In the genomic region with DNA sequence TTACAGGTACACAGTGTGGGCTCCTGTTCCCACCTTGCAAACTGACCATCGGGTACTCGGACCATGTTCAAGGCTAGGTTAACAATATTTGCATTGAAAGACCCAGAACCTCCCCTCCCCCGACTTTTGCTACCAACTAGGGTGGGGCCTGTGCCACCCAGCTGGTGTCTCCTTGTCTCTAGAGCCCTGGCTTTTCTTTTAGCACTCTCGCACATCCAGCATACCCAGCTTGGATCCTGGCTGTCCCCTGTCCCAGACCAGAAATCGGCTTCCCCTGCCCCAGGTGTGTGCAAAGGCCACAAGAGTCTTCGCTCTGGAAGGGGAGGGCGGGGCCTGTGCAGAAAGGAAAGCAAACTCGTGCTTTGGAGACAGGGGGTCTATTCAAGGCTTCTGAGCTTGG, we compare ENCODE assay signal across 8 mouse cellular contexts.
DNase-seq lines count a peak whose midpoint lies in the region; ATAC-seq and TF ChIP-seq lines count a peak whose summit lies in the region.

No protein-coding gene starts in this region.

- in situ Hi-C loops in ES-E14 (cut with MboI; ENCODE audit: low sequenced_read_pairs in 2 of 2, unreplicated experiment in 2 of 2): loop anchor here (5.0 to 10.0 kb wide), 2 partner anchors 138 to 141 kb away; partner anchors contain the start of gene Tbl1xr1 (in 2 of the 2)

- peak overlapping the region; percentile 70 for H3K9ac ChIP-seq in heart, embryonic 13.5 days
- peak overlapping the region; percentile 79 for H3K9ac ChIP-seq in ES-E14 (ENCODE audit: insufficient read depth, low read depth, low read length, poor library complexity, severe bottlenecking)
- no peak overlapping the region for H3K9ac ChIP-seq in embryonic facial prominence, embryonic 15.5 days

- H3K27me3 ChIP-seq in heart, embryonic 13.5 days (replicated peaks): no peaks in the 10 kb centered on the region
- H3K27me3 ChIP-seq in embryonic facial prominence, embryonic 15.5 days: no peaks in the 10 kb centered on the region
- H3K27me3 ChIP-seq in limb, embryonic 10.5 days (ENCODE audit: low read depth, poor library complexity, severe bottlenecking): no peaks in the 10 kb centered on the region

- H3K9me3 ChIP-seq in heart, embryonic 13.5 days: no peaks in the 10 kb centered on the region
- no peaks in the 10 kb centered on the region for H3K9me3 ChIP-seq in ES-E14 (ENCODE audit: control insufficient read depth, insufficient read depth, low read depth, low read length)
- H3K9me3 ChIP-seq in embryonic facial prominence, embryonic 15.5 days (replicated peaks): no peaks in the 10 kb centered on the region
- H3K9me3 ChIP-seq in limb, embryonic 10.5 days (replicated peaks): no peaks in the 10 kb centered on the region

- peak overlapping the region; percentile 42; the same call in 1 of the 2 replicates for H3K4me3 ChIP-seq in heart, embryonic 13.5 days
- H3K4me3 ChIP-seq in ES-E14 (ENCODE audit: insufficient read depth in 1 of 2, low read depth in 1 of 2, low read length in 2 of 2, poor library complexity in 1 of 2, severe bottlenecking in 1 of 2): peak overlapping the region; percentile 48 to 66
- no peak overlapping the region; the same call in 1 of the 2 replicates for H3K4me3 ChIP-seq in embryonic facial prominence, embryonic 15.5 days (replicated peaks)
- H3K4me3 ChIP-seq in limb, embryonic 10.5 days: peak overlapping the region; percentile 41

- ATAC-seq in heart, embryonic 13.5 days (ENCODE audit: extremely low read depth, insufficient number of reproducible peaks, low FRiP score, low TSS enrichment): 0 out of 2 replicates have a peak, but pooled peaks have one; percentile 6
- ATAC-seq in embryonic facial prominence, embryonic 15.5 days (ENCODE audit: insufficient number of reproducible peaks, low FRiP score, low TSS enrichment, low read depth): no peak

- intact Hi-C loops in heart, postnatal 10 days (cut with DNase I): loop anchor here (1.0 to 5.0 kb wide), 6 partner anchors 71 to 1279 kb away; partner anchors contain the start of gene Tbl1xr1

- H3K36me3 ChIP-seq in heart, embryonic 13.5 days: no peaks in the 10 kb centered on the region
- H3K36me3 ChIP-seq in ES-E14 (ENCODE audit: control insufficient read depth, insufficient read depth, low read length, poor library complexity, severe bottlenecking): no peaks in the 10 kb centered on the region
- H3K36me3 ChIP-seq in embryonic facial prominence, embryonic 15.5 days: no peaks in the 10 kb centered on the region
- H3K36me3 ChIP-seq in limb, embryonic 10.5 days: no peaks in the 10 kb centered on the region

- peak overlapping the region; percentile 70 for H3K4me2 ChIP-seq in heart, embryonic 13.5 days
- H3K4me2 ChIP-seq in embryonic facial prominence, embryonic 15.5 days (replicated peaks): peak overlapping the region; percentile 56

- peak overlapping the region; percentile 59; the same call in 1 of the 2 replicates for H3K27ac ChIP-seq in heart, embryonic 13.5 days (replicated peaks)
- H3K27ac ChIP-seq in ES-E14 (ENCODE audit: insufficient read depth, low read depth, low read length, poor library complexity, severe bottlenecking): peak overlapping the region; percentile 98
- H3K27ac ChIP-seq in embryonic facial prominence, embryonic 15.5 days (replicated peaks): no peak overlapping the region
- H3K27ac ChIP-seq in limb, embryonic 10.5 days: peak overlapping the region; percentile 79

- no peak for DNase-seq in heart, postnatal 10 days
- DNase-seq in ES-E14 (ENCODE audit: low read depth, low spot score): no peak
- no peak for DNase-seq in limb, embryonic 10.5 days (ENCODE audit: low spot score)
- DNase-seq in neural tube, embryonic 10.5 days (ENCODE audit: extremely low spot score, low spot score): peak; percentile 50
- no peak for DNase-seq in gastrocnemius, postnatal 4 days (ENCODE audit: low spot score in 2 of 2)
- DNase-seq in layer of hippocampus, postnatal 36 days: no peak

- H3K4me1 ChIP-seq in heart, embryonic 13.5 days: peaks cover 40% of the 10 kb centered on the region
- H3K4me1 ChIP-seq in ES-E14 (ENCODE audit: control insufficient read depth in 2 of 2, insufficient read depth in 2 of 2, low read length in 2 of 2, poor library complexity in 1 of 2): peaks cover 25 to 32% of the 10 kb centered on the region in 2 experiments
- peaks cover 37% of the 10 kb centered on the region for H3K4me1 ChIP-seq in embryonic facial prominence, embryonic 15.5 days
- H3K4me1 ChIP-seq in limb, embryonic 10.5 days: peaks cover 45% of the 10 kb centered on the region

- whole genome bisulfite sequencing in heart, embryonic 13.5 days: 25% methylated on average over 8 of the region's 8 CpGs
- 20% methylated on average over 8 of the region's 8 CpGs for WGBS in embryonic facial prominence, embryonic 15.5 days
- WGBS in limb, embryonic 10.5 days: 19% methylated on average over 8 of the region's 8 CpGs

TF ChIP-seq in ES-E14, 5 proteins besides CTCF, POLR2A, EP300 and RAD21:
- no peak for TF ChIP-seq ZC3H11A (IDR thresholded peaks at IDR 0.05; ENCODE audit: borderline replicate concordance, low read depth, low read length)
- TF ChIP-seq CHD2 (IDR thresholded peaks at IDR 0.05; ENCODE audit: low read depth, low read length): no peak
- no peak for TF ChIP-seq MAFK (IDR thresholded peaks at IDR 0.05; ENCODE audit: insufficient read depth, low read depth, low read length)
- no peak for TF ChIP-seq HCFC1 (IDR thresholded peaks at IDR 0.05; ENCODE audit: borderline replicate concordance, insufficient read depth, low read length)
- no peak for TF ChIP-seq ZNF384 (IDR thresholded peaks at IDR 0.05; ENCODE audit: low read depth, low read length)
